Mouse (Mus musculus) layer of hippocampus, adult 8-10 months (tissue): ENCODE measurements at regions not wholly inside any gene's neighbourhood (a gene's known extent, or its start where the extent isn't known, plus 50 kb on each side); places are given as distances from the start of the nearest gene placed in this dataset.

Source experiments
- microRNA-seq, 2 experiments: library from miRNA; unstranded; fragments of <30 nt; microRNA quantifications; one replicate each; pipeline ENCODE4 v1.2.0; 2022

Small RNAs in the stretch of these regions (microRNA-seq; reads per million reads assigned to microRNA genes)
- gene Mir148a = 32.5 to 49.5 reads per million in 2 experiments
